Mouse (Mus musculus) brain, embryonic 14.5 days (tissue): ENCODE results near the gene Tspoap1.

ENCODE experiments used
- CTCF ChIP-seq: fragments of 200-500 bp; IDR thresholded peaks from 2 replicates; pipeline ENCODE4 v1.5.1; 2012; ENCODE audit warnings: inconsistent platforms, mild to moderate bottlenecking, moderate library complexity, borderline replicate concordance; ENCODE audit not compliant: insufficient read depth, insufficient read length; ENCODE audit errors: extremely low read depth
- POLR2A ChIP-seq: fragments of 200-500 bp; IDR thresholded peaks from 2 replicates; pipeline ENCODE4 v1.6.1; 2012; ENCODE audit warnings: mild to moderate bottlenecking, inconsistent platforms, borderline replicate concordance; ENCODE audit not compliant: poor library complexity, insufficient read depth, insufficient read length, severe bottlenecking; ENCODE audit errors: extremely low read depth

GRCm38 (mm10) chr11:87736647-87737134 is 23.6 kb upstream of the Tspoap1 start:
- TF ChIP-seq CTCF (no peak), POLR2A (no peak)
